ENCODE assay signal across 8 mouse cellular contexts in genomic region chr13:62469947-62470346, GRCm38 (mm10). TPM values are rescaled to one million over a fixed set of nuclear protein-coding genes. Genes with fewer than 3 reads are reported as not detected.
A peak's percentile ranks its signal among the peaks of the same experiment; 100 is the strongest.
DNase-seq lines count a peak whose midpoint lies in the region; ATAC-seq and TF ChIP-seq lines count a peak whose summit lies in the region.
"Not testable (repeated sequence)": the region's sequence is repeated elsewhere in the genome, so short reads cannot be mapped to it uniquely, and the experiment has no call there.

No protein-coding gene starts in this region.

- intact Hi-C loops in gastrocnemius, adult 2 months (cut with DNase I): loop anchor here (5.0 kb wide), 1 partner anchor 387 kb away; the partner anchor contains the start of gene Fbp2

- not testable (repeated sequence) for H3K4me1 ChIP-seq in liver, postnatal 0 days (ENCODE audit: insufficient read depth)

- not testable (repeated sequence) for H3K9ac ChIP-seq in liver, postnatal 0 days (replicated peaks)

- ATAC-seq in liver, postnatal 0 days: not testable (repeated sequence)
- ATAC-seq in monocyte, adult 5-6 weeks (replicated peaks; ENCODE audit: insufficient number of reproducible peaks, low FRiP score, low TSS enrichment, poor library complexity, severe bottlenecking): 0 out of 2 replicates have a peak, but pooled peaks have one; percentile 50

- H3K9me3 ChIP-seq in liver, postnatal 0 days (ENCODE audit: low read length): not testable (repeated sequence)

- not testable (repeated sequence) for H3K27me3 ChIP-seq in liver, postnatal 0 days (ENCODE audit: insufficient read depth, low read length)

- not testable (repeated sequence) for H3K36me3 ChIP-seq in liver, postnatal 0 days (replicated peaks; ENCODE audit: insufficient read depth, low read length)

- not testable (repeated sequence) for TF ChIP-seq EP300 in liver, postnatal 0 days (IDR thresholded peaks at IDR 0.05; ENCODE audit: low read depth)

- H3K27ac ChIP-seq in gastrocnemius, adult 2 months; liver, postnatal 0 days (ENCODE audit: low read depth): not testable (repeated sequence)

- H3K4me3 ChIP-seq in gastrocnemius, adult 2 months; liver, postnatal 0 days (ENCODE audit: low read depth, low read length): not testable (repeated sequence)

- TF ChIP-seq CTCF in gastrocnemius, adult 2 months (IDR thresholded peaks at IDR 0.05): peak; percentile 55
- peak; percentile 63 for TF ChIP-seq CTCF in liver, postnatal 0 days (IDR thresholded peaks at IDR 0.05; ENCODE audit: low read depth)

- DNase-seq in B cell, adult 2 months: peak; percentile 65 to 72
- DNase-seq in NIH3T3 (ENCODE audit: low read depth): peak; percentile 75
- peak; percentile 31 to 57 for DNase-seq in cerebellum, postnatal 10 days
- not testable (repeated sequence) for DNase-seq in gastrocnemius, adult 2 months; liver, postnatal 0 days
- DNase-seq in kidney, adult 9 months: peak; percentile 41
- peak; percentile 23 to 62 for DNase-seq in thymus, postnatal 10 days (ENCODE audit: low spot score in 2 of 2)

- not testable (repeated sequence) for H3K4me2 ChIP-seq in liver, postnatal 0 days (ENCODE audit: low read depth, low read length)

RNA-seq across cellular contexts. Expression of gene Gm49359, which starts 3.3 kb away (rescaled TPM):
- 1 to 10 TPM; 2.9 to 4.9 TPM for total RNA-seq in gastrocnemius, adult 2 months (2021)
- polyA plus RNA-seq in liver, postnatal 0 days (2015; fragmentation: Nextera tagmentation; extraction: Ambion mirVana): 0.97 and 2.2 TPM in 2 replicates
- total RNA-seq in monocyte, adult 5-6 weeks (2017): 12.6 to 22.8 TPM (median 22.4 TPM) in 3 replicates
